Mouse (Mus musculus) adrenal gland, adult 8-10 months (tissue): ENCODE results near the gene Armc9. TPM values are rescaled to one million over a fixed set of nuclear protein-coding genes. Genes with fewer than 3 reads are reported as not detected.

Source experiments
- DNase-seq: peaks from one replicate; pipeline ENCODE4 v3.0.0; 2022
- total RNA-seq, 4 experiments: library from RNA; stranded (reverse); gene quantifications; 2 replicates each; pipeline ENCODE4 v1.2.4; 2022

The Armc9 gene
- total RNA-seq, 4 experiments from 2014 or later = 10.2 to 26.0 (median 13.8) TPM

- DNase-seq = no peak
Observed at GRCm38 (mm10) chr1:86284101-86284500, 129.5 kb downstream of the Armc9 start.

- no peak for DNase-seq
Observed at GRCm38 (mm10) chr1:86285295-86285694, 130.7 kb downstream of the Armc9 start.

- DNase-seq = no peak
Observed at GRCm38 (mm10) chr1:86287473-86287872, 132.9 kb downstream of the Armc9 start.

- DNase-seq = no peak
Observed at GRCm38 (mm10) chr1:86290452-86290851, 135.9 kb downstream of the Armc9 start.

- no peak for DNase-seq
Observed at GRCm38 (mm10) chr1:86293091-86293490, 138.5 kb downstream of the Armc9 start.

- no peak for DNase-seq
Observed at GRCm38 (mm10) chr1:86293868-86294267, 139.3 kb downstream of the Armc9 start.

- DNase-seq = no peak
Observed at GRCm38 (mm10) chr1:86294472-86294871, 139.9 kb downstream of the Armc9 start.

GRCm38 (mm10) chr1:86300093-86300492 lies 145.5 kb downstream of the Armc9 start:
- DNase-seq = no peak

GRCm38 (mm10) chr1:86300731-86301130 lies 146.2 kb downstream of the Armc9 start:
- no peak for DNase-seq

- DNase-seq = no peak
Observed at GRCm38 (mm10) chr1:86301221-86302091, 146.9 kb downstream of the Armc9 start.

- DNase-seq = no peak
Observed at GRCm38 (mm10) chr1:86302532-86302931, 148.0 kb downstream of the Armc9 start, which contains the start of gene B3gnt7. Gene B3gnt7 (plus strand): TSS chr1:86302832.

- no peak for DNase-seq
Observed at GRCm38 (mm10) chr1:86303063-86303872, 148.7 kb downstream of the Armc9 start.

GRCm38 (mm10) chr1:86303873-86304250 lies 149.3 kb downstream of the Armc9 start:
- DNase-seq = no peak

GRCm38 (mm10) chr1:86306686-86307085 lies 152.1 kb downstream of the Armc9 start:
- no peak for DNase-seq

- DNase-seq = no peak
Observed at GRCm38 (mm10) chr1:86307177-86307762, 152.7 kb downstream of the Armc9 start.

- no peak for DNase-seq
Observed at GRCm38 (mm10) chr1:86307871-86308641, 153.5 kb downstream of the Armc9 start.

- DNase-seq = no peak
Observed at GRCm38 (mm10) chr1:86309270-86309833, 154.8 kb downstream of the Armc9 start.

GRCm38 (mm10) chr1:86310536-86311310 lies 156.1 kb downstream of the Armc9 start:
- DNase-seq = no peak

- no peak for DNase-seq
Observed at GRCm38 (mm10) chr1:86311467-86312005, 157.0 kb downstream of the Armc9 start.

- no peak for DNase-seq
Observed at GRCm38 (mm10) chr1:86312269-86312668, 157.7 kb downstream of the Armc9 start.
